ENCODE assay signal across 8 mouse cellular contexts in genomic region chr7:134566322-134566721, GRCm38 (mm10).
DNase-seq lines count a peak whose midpoint lies in the region; ATAC-seq and TF ChIP-seq lines count a peak whose summit lies in the region.

No protein-coding gene starts in this region.

- no peaks in the 10 kb centered on the region for H3K79me2 ChIP-seq in liver, adult 2 months (ENCODE audit: control insufficient read depth, insufficient read depth, low read length)

- H3K36me3 ChIP-seq in kidney, embryonic 15.5 days: no peaks in the 10 kb centered on the region
- H3K36me3 ChIP-seq in kidney, postnatal 0 days (ENCODE audit: insufficient read depth, low read length): no peaks in the 10 kb centered on the region
- H3K36me3 ChIP-seq in liver, adult 2 months (ENCODE audit: control insufficient read depth, insufficient read depth, low read length): no peaks in the 10 kb centered on the region

- TF ChIP-seq POLR2A in bone marrow, adult 2 months (IDR thresholded peaks at IDR 0.05; ENCODE audit: borderline replicate concordance, control insufficient read depth, low read depth, low read length): no peak
- no peak for TF ChIP-seq POLR2A in liver, adult 2 months (IDR thresholded peaks at IDR 0.05; ENCODE audit: extremely low read depth, insufficient read depth, low read length)

- ATAC-seq in kidney, embryonic 15.5 days (replicated peaks; ENCODE audit: low FRiP score): no peak
- peak; percentile 70; the same call in 1 of the 2 replicates for ATAC-seq in frontal cortex, adult (ENCODE audit: low TSS enrichment)
- no peak for ATAC-seq in kidney, postnatal 0 days (replicated peaks; ENCODE audit: low FRiP score, low read depth)

- no peak overlapping the region for H3K4me2 ChIP-seq in kidney, embryonic 15.5 days
- H3K4me2 ChIP-seq in kidney, postnatal 0 days (ENCODE audit: low read length): no peak overlapping the region

- no peaks in the 10 kb centered on the region for H3K27me3 ChIP-seq in kidney, embryonic 15.5 days
- H3K27me3 ChIP-seq in kidney, postnatal 0 days (ENCODE audit: insufficient read depth, low read length): no peaks in the 10 kb centered on the region
- no peaks in the 10 kb centered on the region for H3K27me3 ChIP-seq in liver, adult 2 months (ENCODE audit: control insufficient read depth, insufficient read depth, low read length)

- no peaks in the 10 kb centered on the region for H3K9me3 ChIP-seq in kidney, embryonic 15.5 days (replicated peaks)
- no peaks in the 10 kb centered on the region for H3K9me3 ChIP-seq in kidney, postnatal 0 days (replicated peaks; ENCODE audit: low read length)

- H3K9ac ChIP-seq in kidney, embryonic 15.5 days: no peak overlapping the region
- no peak overlapping the region for H3K9ac ChIP-seq in kidney, postnatal 0 days (ENCODE audit: low read depth, low read length)
- no peak overlapping the region for H3K9ac ChIP-seq in liver, adult 2 months (ENCODE audit: low read depth, low read length)

- no peak overlapping the region for H3K4me3 ChIP-seq in kidney, embryonic 15.5 days (replicated peaks)
- no peak overlapping the region for H3K4me3 ChIP-seq in bone marrow, adult 2 months (replicated peaks; ENCODE audit: control insufficient read depth, low read depth, low read length)
- no peak overlapping the region for H3K4me3 ChIP-seq in kidney, postnatal 0 days (replicated peaks; ENCODE audit: low read depth, low read length)
- no peak overlapping the region for H3K4me3 ChIP-seq in liver, adult 2 months (ENCODE audit: insufficient read depth, low read depth, low read length)

- H3K27ac ChIP-seq in kidney, embryonic 15.5 days: no peak overlapping the region
- no peak overlapping the region for H3K27ac ChIP-seq in bone marrow, adult 2 months (ENCODE audit: control insufficient read depth, insufficient read depth, low read depth, low read length, poor library complexity)
- no peak overlapping the region for H3K27ac ChIP-seq in kidney, postnatal 0 days
- H3K27ac ChIP-seq in liver, adult 2 months (replicated peaks; ENCODE audit: insufficient read depth, low read depth, low read length): no peak overlapping the region

- WGBS in kidney, embryonic 15.5 days: 56% methylated on average over 5 of the region's 5 CpGs
- WGBS in bone marrow, adult 2 months: 56% methylated on average over 5 of the region's 5 CpGs
- 60% methylated on average over 5 of the region's 5 CpGs for WGBS in kidney, postnatal 0 days
- 82% methylated on average over 5 of the region's 5 CpGs for WGBS in liver, adult 2 months

- DNase-seq in kidney, adult 11 months: peak; percentile 62
- DNase-seq in kidney, postnatal 0 days (ENCODE audit: low spot score): peak; percentile 75
- peak; percentile 57 for DNase-seq in liver, adult 2 months (ENCODE audit: extremely low read depth, low read depth, low spot score)
- DNase-seq in right cerebral cortex, adult 2 months (ENCODE audit: low spot score in 2 of 2): peak; percentile 79 to 83
- peak; percentile 42 for DNase-seq in yolk sac, embryonic 10.5 days (ENCODE audit: low spot score)

- H3K4me1 ChIP-seq in kidney, embryonic 15.5 days: no peaks in the 10 kb centered on the region
- H3K4me1 ChIP-seq in bone marrow, adult 2 months (ENCODE audit: control insufficient read depth, insufficient read depth, low read length): no peaks in the 10 kb centered on the region
- no peaks in the 10 kb centered on the region for H3K4me1 ChIP-seq in kidney, postnatal 0 days (replicated peaks; ENCODE audit: insufficient read depth, low read length)
- no peaks in the 10 kb centered on the region for H3K4me1 ChIP-seq in liver, adult 2 months (ENCODE audit: control insufficient read depth, insufficient read depth, low read length)

- TF ChIP-seq CTCF in bone marrow, adult 2 months (IDR thresholded peaks at IDR 0.05; ENCODE audit: control insufficient read depth, insufficient read depth, low read length): peak; percentile 30; the same call in 1 of the 2 replicates
- peak; percentile 84 for TF ChIP-seq CTCF in kidney, postnatal 0 days (IDR thresholded peaks at IDR 0.05; ENCODE audit: low read depth)
- peak; percentile 47 for TF ChIP-seq CTCF in liver, adult 2 months (IDR thresholded peaks at IDR 0.05; ENCODE audit: low read depth, low read length)

Comparison
In these comparisons a context has a peak if more than half of its experiments do, and no peak if none do; other contexts are left out.
1. CTCF ChIP-seq: peak in every context shown above with its lines; median percentile 84 in kidney, postnatal 0 days; 47 in liver, adult 2 months; 30 in bone marrow, adult 2 months.